Mouse (Mus musculus) CH12.LX (cell line): ENCODE results near the gene Hecw1.

Experiments used
- BHLHE40 ChIP-seq: IDR thresholded peaks from 2 replicates; pipeline ENCODE4 v1.6.1; 2011; ENCODE audit warnings: mild to moderate bottlenecking, low read depth, low read length, improper control_type of control experiment
- CTCF ChIP-seq, 2 experiments: IDR thresholded peaks in 1 of 2; conservative IDR thresholded peaks in 1 of 2; 2 replicates each; pipeline ENCODE4 v1.5.1; 2011 to 2012; ENCODE audit warnings: low read depth in 2 of 2, low read length in 2 of 2, improper control_type of control experiment in 1 of 2, inconsistent platforms in 1 of 2, mild to moderate bottlenecking in 1 of 2, moderate library complexity in 1 of 2
- EP300 ChIP-seq: IDR thresholded peaks from 2 replicates; pipeline ENCODE4 v1.6.1; 2011; ENCODE audit warnings: low read length, improper control_type of control experiment
- ETS1 ChIP-seq: conservative IDR thresholded peaks from 2 replicates; pipeline ENCODE4 v1.6.1; 2012; ENCODE audit warnings: low read depth, mild to moderate bottlenecking, inconsistent platforms, low read length, improper control_type of control experiment, moderate library complexity
- GABPA ChIP-seq: IDR thresholded peaks from 2 replicates; pipeline ENCODE4 v1.6.1; 2012; ENCODE audit warnings: low read depth, low read length, improper control_type of control experiment, inconsistent platforms; ENCODE audit not compliant: insufficient replicate concordance
- MAFK ChIP-seq: IDR thresholded peaks from 2 replicates; pipeline ENCODE4 v1.6.1; 2011; ENCODE audit warnings: low read length, improper control_type of control experiment; ENCODE audit not compliant: insufficient replicate concordance
- MAX ChIP-seq: IDR thresholded peaks from 2 replicates; pipeline ENCODE4 v1.6.1; 2011; ENCODE audit warnings: low read length, improper control_type of control experiment
- POLR2A ChIP-seq: IDR thresholded peaks from 2 replicates; pipeline ENCODE4 v1.6.1; 2011; ENCODE audit warnings: low read depth, mild to moderate bottlenecking, improper control_type of control experiment, low read length
- USF2 ChIP-seq: conservative IDR thresholded peaks from 2 replicates; pipeline ENCODE4 v1.6.1; 2011; ENCODE audit warnings: low read depth, low read length, improper control_type of control experiment

GRCm38 (mm10) chr13:14542860-14543259 is 19.8 kb upstream of the Hecw1 start:
- TF ChIP-seq EP300, result no peak
- TF ChIP-seq BHLHE40, result no peak
- no peak for TF ChIP-seq CTCF (conservative IDR thresholded peaks at IDR 0.05 in 1 of 2, IDR thresholded peaks at IDR 0.05 in 1 of 2; ENCODE audit: low read depth in 2 of 2, low read length in 2 of 2)
- TF ChIP-seq MAX, result no peak
- TF ChIP-seq POLR2A, result no peak
- no peak for TF ChIP-seq GABPA
- no peak for TF ChIP-seq USF2
- no peak for TF ChIP-seq ETS1
- no peak for TF ChIP-seq MAFK
